Mouse (Mus musculus) heart, adult 18-20 months (tissue): ENCODE data around the gene Ormdl1. TPM values are rescaled to one million over a fixed set of nuclear protein-coding genes. Genes with fewer than 3 reads are reported as not detected.

Experiments used
- total RNA-seq, 2 experiments: library from RNA; stranded (reverse); gene quantifications; 2 replicates each; pipeline ENCODE4 v1.2.3; 2021

Gene Ormdl1
- total RNA-seq, 2 experiments from 2014 or later = 13.6 to 15.2 TPM

Other genes starting within 250 kb of the Ormdl1 start
- gene Mstn, start 235.5 kb upstream of the Ormdl1 start, total RNA-seq = under 1 TPM; 0.30 to 0.39 TPM
- gene 1700019A02Rik, start 109.5 kb upstream of the Ormdl1 start, total RNA-seq = not detected
- 10 to 100 TPM; 12.3 to 14.9 TPM for gene Pms1, start 77 bp upstream of the Ormdl1 start, total RNA-seq
- gene Gm28778, start within 50 bp of the Ormdl1 start, total RNA-seq = 1 to 10 TPM; 3.1 to 4.4 TPM
- gene Osgepl1, start 16.5 kb downstream of the Ormdl1 start, total RNA-seq = 10 to 100 TPM; 57.9 to 61.4 TPM
- not detected for gene Asdurf, start 55.5 kb downstream of the Ormdl1 start, total RNA-seq
- gene Gm28551, start 55.6 kb downstream of the Ormdl1 start, total RNA-seq = not detected
- gene Asnsd1, start 55.7 kb downstream of the Ormdl1 start, total RNA-seq = 10 to 100 TPM; 61.6 to 65.3 TPM